Mouse (Mus musculus) ovary, postnatal 36 days (tissue): ENCODE measurements around the gene Lclat1.
"Not testable (repeated sequence)": the region's sequence is repeated elsewhere in the genome, so short reads cannot be mapped to it uniquely, and the experiment has no call there.

ENCODE experiments used
- DNase-seq: peaks from one replicate; pipeline ENCODE4 v3.0.0; 2022; ENCODE audit warnings: low spot score, mixed read lengths

Gene Lclat1

GRCm38 (mm10) chr17:73142029-73142428 is 34.2 kb downstream of the Lclat1 start:
- no peak for DNase-seq

- DNase-seq: no peak
These were observed 34.7 kb downstream of the Lclat1 start for GRCm38 (mm10) chr17:73142445-73142844.

GRCm38 (mm10) chr17:73145426-73145825 is 37.6 kb downstream of the Lclat1 start:
- DNase-seq: no peak

- no peak for DNase-seq
These were observed 40.8 kb downstream of the Lclat1 start for GRCm38 (mm10) chr17:73148607-73149006.

- not testable (repeated sequence) for DNase-seq
These were observed 45.2 kb downstream of the Lclat1 start for GRCm38 (mm10) chr17:73152790-73153525.

- no peak for DNase-seq
These were observed 45.9 kb downstream of the Lclat1 start for GRCm38 (mm10) chr17:73153672-73154071.

GRCm38 (mm10) chr17:73156606-73157005 is 48.8 kb downstream of the Lclat1 start:
- no peak for DNase-seq

GRCm38 (mm10) chr17:73161795-73162194 is 54.0 kb downstream of the Lclat1 start:
- no peak for DNase-seq

- no peak for DNase-seq
These were observed 54.8 kb downstream of the Lclat1 start for GRCm38 (mm10) chr17:73162445-73163208.

- DNase-seq: no peak
These were observed 55.8 kb downstream of the Lclat1 start for GRCm38 (mm10) chr17:73163597-73163996.

- no peak for DNase-seq
These were observed 56.3 kb downstream of the Lclat1 start for GRCm38 (mm10) chr17:73164121-73164520.

GRCm38 (mm10) chr17:73169461-73169860 is 61.7 kb downstream of the Lclat1 start:
- no peak for DNase-seq

GRCm38 (mm10) chr17:73170141-73170540 is 62.4 kb downstream of the Lclat1 start:
- no peak for DNase-seq

- peak; percentile 57 for DNase-seq
These were observed 66.3 kb downstream of the Lclat1 start for GRCm38 (mm10) chr17:73174083-73174562.

- DNase-seq: no peak
These were observed 67.9 kb downstream of the Lclat1 start for GRCm38 (mm10) chr17:73175720-73176119.

- DNase-seq: no peak
These were observed 69.3 kb downstream of the Lclat1 start for GRCm38 (mm10) chr17:73177079-73177478.

- no peak for DNase-seq
These were observed 79.1 kb downstream of the Lclat1 start for GRCm38 (mm10) chr17:73186929-73187328.

- no peak for DNase-seq
These were observed 86.4 kb downstream of the Lclat1 start for GRCm38 (mm10) chr17:73194146-73194545.

- no peak for DNase-seq
These were observed 86.8 kb downstream of the Lclat1 start for GRCm38 (mm10) chr17:73194575-73194974.

GRCm38 (mm10) chr17:73195074-73195723 is 87.4 kb downstream of the Lclat1 start:
- no peak for DNase-seq

GRCm38 (mm10) chr17:73196139-73196538 is 88.4 kb downstream of the Lclat1 start:
- no peak for DNase-seq

GRCm38 (mm10) chr17:73197724-73198123 is 89.9 kb downstream of the Lclat1 start:
- DNase-seq: no peak

GRCm38 (mm10) chr17:73199387-73199786 is 91.6 kb downstream of the Lclat1 start:
- DNase-seq: no peak
